Mouse (Mus musculus) liver, postnatal 0 days (tissue): ENCODE results near the gene Cacnb4. TPM values are rescaled to one million over a fixed set of nuclear protein-coding genes. Genes with fewer than 3 reads are reported as not detected.
A peak's percentile ranks its signal among the peaks of the same experiment; 100 is the strongest.

Source experiments
- ATAC-seq: fragments of 200-750 bp; cut with Nextera tagmentation; 2 replicates; pipeline ENCODE4 v1.8.0; 2017; ENCODE audit warnings: mild to moderate bottlenecking, moderate library complexity
- DNase-seq: peaks from one replicate; pipeline ENCODE4 v3.0.0-alpha.2; 2016
- H3K27ac ChIP-seq: fragments of 300-500 bp; sonication (generic); 2 replicates; pipeline ENCODE4 v1.5.1; 2014; ENCODE audit warnings: antibody characterized with exemption, moderate library complexity, mild to moderate bottlenecking, low read depth
- H3K27me3 ChIP-seq: fragments of 300-500 bp; sonication (generic); 2 replicates; pipeline ENCODE4 v1.6.1; 2014; ENCODE audit warnings: low read length, control low read depth, mixed read lengths; ENCODE audit not compliant: insufficient read depth
- H3K36me3 ChIP-seq: fragments of 300-500 bp; sonication (generic); replicated peaks from 2 replicates; pipeline ENCODE4 v1.6.1; 2014; ENCODE audit warnings: mild to moderate bottlenecking, control low read depth, low read length, moderate library complexity, mixed read lengths; ENCODE audit not compliant: insufficient read depth
- H3K4me1 ChIP-seq: fragments of 300-500 bp; sonication (generic); 2 replicates; pipeline ENCODE4 v1.6.1; 2014; ENCODE audit warnings: antibody characterized with exemption, mild to moderate bottlenecking, control low read depth; ENCODE audit not compliant: insufficient read depth
- H3K4me2 ChIP-seq: fragments of 300-500 bp; sonication (generic); 2 replicates; pipeline ENCODE4 v1.6.1; 2014; ENCODE audit warnings: low read depth, mild to moderate bottlenecking, low read length, moderate library complexity, mixed read lengths
- H3K4me3 ChIP-seq: fragments of 300-500 bp; sonication (generic); 2 replicates; pipeline ENCODE4 v1.5.1; 2014; ENCODE audit warnings: low read depth, low read length
- H3K9ac ChIP-seq: fragments of 300-500 bp; sonication (generic); replicated peaks from 2 replicates; pipeline ENCODE4 v1.6.1; 2014; ENCODE audit warnings: mild to moderate bottlenecking, moderate library complexity
- H3K9me3 ChIP-seq: fragments of 300-500 bp; sonication (generic); 2 replicates; pipeline ENCODE4 v1.6.1; 2016; ENCODE audit warnings: mild to moderate bottlenecking, control low read depth, low read length, mixed read lengths
- CTCF ChIP-seq: sonication (generic); IDR thresholded peaks from 2 replicates; pipeline ENCODE4 v1.5.1; 2016; ENCODE audit warnings: antibody characterized with exemption, low read depth
- EP300 ChIP-seq: IDR thresholded peaks from 2 replicates; pipeline ENCODE4 v1.6.1; 2016; ENCODE audit warnings: antibody characterized with exemption, low read depth, mild to moderate bottlenecking
- WGBS: fragments of 180-500 bp; shearing (Covaris S2); extraction: QIAGEN DNeasy Blood & Tissue Kit; methylation state at CpG from one replicate; pipeline ENCODE4 v1.1.7; 2014; ENCODE audit not compliant: insufficient replicate concordance; 5-methylcytosine and 5-hydroxymethylcytosine counted together
- polyA plus RNA-seq: library from polyadenylated mRNA; unstranded; fragments of >200 nt; fragmentation: Nextera tagmentation; extraction: Ambion mirVana; gene quantifications from 2 replicates; pipeline ENCODE4 v1.2.1, GENCODE M21; 2015

Gene Cacnb4
- polyA plus RNA-seq, 1 experiment from 2014 or later = 0.27 TPM

DNA sequence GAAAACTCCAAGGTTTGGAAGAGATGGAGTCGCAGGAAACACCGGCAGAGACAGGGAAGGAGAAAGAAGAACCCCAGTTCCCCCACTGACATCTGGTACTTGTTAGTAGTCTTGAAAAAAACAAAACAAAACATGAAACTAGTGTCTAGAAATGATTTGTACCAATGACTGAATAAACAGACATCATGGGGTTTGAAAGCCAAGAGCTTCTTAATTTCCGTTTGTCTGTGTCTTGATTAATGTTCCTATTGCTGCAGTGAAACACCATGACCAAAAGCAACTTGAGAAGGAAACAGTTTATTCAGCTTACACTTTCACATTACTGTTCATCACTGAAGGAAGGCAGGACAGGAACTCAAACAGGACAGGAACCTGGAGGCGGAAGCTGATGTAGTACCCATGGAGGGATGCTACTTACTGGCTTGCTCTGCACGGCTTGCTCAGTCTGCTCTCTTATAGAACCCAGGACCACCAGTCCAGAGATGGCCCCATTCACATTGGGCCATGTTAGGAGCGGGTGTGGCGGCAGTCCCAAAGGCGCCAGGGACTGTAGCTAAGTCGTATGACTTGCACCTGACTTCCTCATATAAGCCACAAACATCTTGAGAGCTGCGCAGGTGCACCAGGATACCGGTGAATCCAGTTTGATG lies 95.4 kb downstream of the Cacnb4 start:
- Histone ChIP-seq H3K9me3 (no peaks in the 10 kb centered on the region), H3K9ac (no peak overlapping the region), H3K4me1 (peaks cover 8% of the 10 kb centered on the region), H3K36me3 (no peaks in the 10 kb centered on the region), H3K4me3 (no peak overlapping the region), H3K4me2 (no peak overlapping the region), H3K27me3 (no peaks in the 10 kb centered on the region), H3K27ac (no peak overlapping the region)
- TF ChIP-seq CTCF = no peak
- no peak for TF ChIP-seq EP300
- DNase-seq (no peak), ATAC-seq (no peak)
- 82% methylated on average over 10 of the region's 11 CpGs for WGBS

DNA sequence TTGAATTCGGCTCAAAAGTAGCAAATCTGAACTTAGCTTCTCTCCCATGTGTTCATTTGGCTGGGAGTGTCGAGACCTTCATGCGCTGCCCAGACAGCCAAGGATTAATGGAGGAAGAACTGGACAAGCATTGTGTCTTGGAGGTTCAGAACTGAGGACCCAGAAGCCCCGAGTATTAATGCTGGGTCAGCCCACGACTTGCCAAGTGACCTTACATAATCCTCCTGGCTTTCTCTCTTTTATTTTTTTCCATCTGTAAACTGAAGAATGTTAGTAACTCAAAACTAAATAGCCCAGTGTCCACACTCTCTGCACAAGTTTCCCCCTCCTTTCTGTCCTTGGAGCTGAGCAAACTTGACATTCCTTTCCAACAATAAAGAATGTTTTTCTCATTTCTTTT lies 95.9 kb downstream of the Cacnb4 start:
- no peak for ATAC-seq
- 61% methylated on average over 5 of the region's 5 CpGs for WGBS
- no peak overlapping the region for H3K4me2 ChIP-seq
- no peak overlapping the region for H3K4me3 ChIP-seq
- H3K9me3 ChIP-seq = no peaks in the 10 kb centered on the region
- no peak overlapping the region for H3K9ac ChIP-seq
- H3K36me3 ChIP-seq = no peaks in the 10 kb centered on the region
- TF ChIP-seq CTCF (no peak), EP300 (no peak)
- no peaks in the 10 kb centered on the region for H3K27me3 ChIP-seq
- peaks cover 11% of the 10 kb centered on the region for H3K4me1 ChIP-seq
- H3K27ac ChIP-seq = no peak overlapping the region
- DNase-seq = no peak

DNA sequence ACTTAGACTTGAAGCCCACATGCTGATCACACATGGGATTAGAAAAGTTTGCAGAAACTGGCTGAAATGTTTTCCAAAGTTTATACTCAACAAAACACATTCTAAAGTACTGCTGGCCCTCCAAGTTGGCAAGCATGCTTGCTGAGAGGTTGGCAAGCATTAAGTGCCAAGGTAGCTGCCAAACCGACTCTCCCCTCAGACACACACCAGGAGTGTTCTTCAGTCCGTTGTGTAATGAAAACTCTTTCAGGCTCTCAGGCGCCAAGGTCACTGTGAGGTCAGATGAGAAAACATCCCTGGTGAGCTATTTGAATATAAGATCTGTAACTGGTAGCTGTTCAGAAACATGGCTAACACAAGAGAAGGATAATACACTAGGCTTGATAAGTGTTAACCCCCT lies 97.8 kb downstream of the Cacnb4 start:
- Histone ChIP-seq H3K36me3 (no peaks in the 10 kb centered on the region), H3K9ac (no peak overlapping the region), H3K4me3 (no peak overlapping the region), H3K27ac (no peak overlapping the region), H3K4me2 (no peak overlapping the region), H3K27me3 (no peaks in the 10 kb centered on the region), H3K4me1 (peaks cover 12% of the 10 kb centered on the region), H3K9me3 (no peaks in the 10 kb centered on the region)
- DNase-seq (no peak), ATAC-seq (no peak)
- WGBS = 48% methylated on average over 3 of the region's 3 CpGs
- TF ChIP-seq EP300 (no peak), CTCF (no peak)

DNA sequence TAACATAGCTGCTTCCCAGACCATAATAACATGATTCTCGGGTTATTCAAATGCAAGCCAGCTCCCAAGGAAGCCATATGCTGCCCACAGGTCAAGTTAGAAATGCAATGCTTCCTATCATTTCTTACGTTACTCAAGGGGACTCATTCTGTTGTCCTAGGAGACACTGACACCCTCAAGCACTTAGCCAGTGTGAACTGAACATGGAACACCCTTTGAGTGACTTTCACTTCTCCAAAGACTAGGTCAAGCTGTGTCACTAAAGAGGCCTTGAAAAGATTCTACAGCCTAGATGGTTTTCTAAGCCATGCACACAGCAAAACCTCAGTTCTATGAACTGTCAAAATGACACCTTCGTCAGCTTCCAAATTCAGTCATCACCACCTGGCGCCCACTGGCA lies 98.9 kb downstream of the Cacnb4 start:
- no peaks in the 10 kb centered on the region for H3K9me3 ChIP-seq
- DNase-seq = no peak
- H3K4me3 ChIP-seq = no peak overlapping the region
- H3K9ac ChIP-seq = no peak overlapping the region
- no peak for ATAC-seq
- TF ChIP-seq EP300 = no peak
- no peak for TF ChIP-seq CTCF
- no peaks in the 10 kb centered on the region for H3K27me3 ChIP-seq
- H3K4me2 ChIP-seq = no peak overlapping the region
- H3K27ac ChIP-seq = 0 out of 2 replicates have a peak overlapping the region, but pooled peaks have one; percentile 34
- WGBS = 72% methylated on average over 4 of the region's 4 CpGs
- no peaks in the 10 kb centered on the region for H3K36me3 ChIP-seq
- peaks cover 16% of the 10 kb centered on the region for H3K4me1 ChIP-seq

DNA sequence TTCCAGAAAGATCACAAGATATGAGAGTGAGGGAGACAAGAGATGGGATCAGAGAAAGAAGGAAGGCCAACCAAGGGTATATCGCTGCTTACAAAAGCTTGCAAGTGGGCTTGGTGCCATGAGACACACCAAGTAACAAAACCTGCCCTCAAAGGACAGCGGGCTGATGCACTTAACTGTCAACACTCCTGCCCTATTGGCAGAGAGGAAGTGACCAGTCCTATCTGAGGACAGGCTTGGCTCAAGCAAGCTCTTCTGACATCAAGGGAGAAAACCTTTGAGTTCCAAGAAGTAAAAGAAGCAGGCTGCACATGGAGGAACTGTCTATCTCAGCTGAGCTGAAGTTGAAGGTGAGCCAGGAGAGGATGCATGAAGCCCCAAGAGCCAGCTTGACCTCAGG lies 100.1 kb downstream of the Cacnb4 start:
- Histone ChIP-seq H3K27me3 (no peaks in the 10 kb centered on the region), H3K27ac (no peak overlapping the region), H3K4me1 (peaks cover 16% of the 10 kb centered on the region), H3K4me3 (no peak overlapping the region), H3K36me3 (no peaks in the 10 kb centered on the region), H3K9me3 (no peaks in the 10 kb centered on the region), H3K4me2 (no peak overlapping the region), H3K9ac (no peak overlapping the region)
- DNase-seq (no peak), ATAC-seq (no peak)
- no peak for TF ChIP-seq EP300
- TF ChIP-seq CTCF = no peak
- WGBS = 77% methylated on average over 2 of the region's 2 CpGs

DNA sequence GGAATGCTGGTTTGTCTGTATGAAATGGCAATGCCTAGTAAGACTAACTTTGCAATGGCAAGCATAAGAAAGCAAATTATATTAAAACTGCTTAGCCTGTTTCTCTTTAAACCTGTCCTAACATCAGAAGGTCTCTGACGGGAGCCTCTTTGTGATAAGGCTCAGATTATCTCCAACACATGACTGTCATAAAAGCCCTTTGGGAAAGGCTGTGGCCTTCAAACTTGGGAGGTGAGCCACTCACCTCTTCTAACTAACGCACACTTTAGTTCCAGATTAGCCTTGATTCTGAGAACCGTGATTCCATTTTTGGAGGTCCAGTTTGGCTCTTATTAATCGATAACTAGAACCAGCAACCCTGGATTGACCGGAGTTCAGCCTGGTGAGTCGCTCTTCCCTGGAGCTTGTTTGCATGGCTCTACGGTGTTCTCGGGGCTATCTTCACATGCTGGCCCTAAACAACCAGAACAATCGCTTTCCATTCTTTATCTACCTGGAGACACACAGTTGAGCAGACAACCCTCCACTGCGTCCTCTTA lies 100.9 kb downstream of the Cacnb4 start:
- H3K36me3 ChIP-seq = no peaks in the 10 kb centered on the region
- H3K4me3 ChIP-seq = no peak overlapping the region
- WGBS = 59% methylated on average over 10 of the region's 10 CpGs
- DNase-seq = no peak
- peaks cover 21% of the 10 kb centered on the region for H3K4me1 ChIP-seq
- H3K9ac ChIP-seq = no peak overlapping the region
- no peak for TF ChIP-seq CTCF
- no peak for TF ChIP-seq EP300
- H3K27me3 ChIP-seq = no peaks in the 10 kb centered on the region
- H3K4me2 ChIP-seq = peak overlapping the region; percentile 48
- no peak; the same call in 1 of the 2 replicates for ATAC-seq
- H3K9me3 ChIP-seq = no peaks in the 10 kb centered on the region
- H3K27ac ChIP-seq = peak overlapping the region; percentile 40; the same call in 1 of the 2 replicates
